Mouse (Mus musculus) heart, adult 2 months (tissue): ENCODE data around the gene Syn3. TPM values are rescaled to one million over a fixed set of nuclear protein-coding genes. Genes with fewer than 3 reads are reported as not detected.
"Not testable (repeated sequence)": the region's sequence is repeated elsewhere in the genome, so short reads cannot be mapped to it uniquely, and the experiment has no call there.

Experiments
- DNase-seq, 2 experiments: peaks; one replicate each; pipeline ENCODE4 v3.0.0; 2021
- H3K27ac ChIP-seq: fragments of 200-600 bp; 2 replicates; pipeline ENCODE4 v1.8.1; 2022
- H3K27me3 ChIP-seq: fragments of 200-500 bp; 2 replicates; pipeline ENCODE4 v1.6.1; 2012; ENCODE audit warnings: mild to moderate bottlenecking, low read length, inconsistent platforms, mixed read lengths; ENCODE audit not compliant: control insufficient read depth, insufficient read depth
- H3K36me3 ChIP-seq: fragments of 200-500 bp; 2 replicates; pipeline ENCODE4 v1.6.1; 2012; ENCODE audit warnings: low read length, inconsistent platforms; ENCODE audit not compliant: control insufficient read depth, insufficient read depth
- H3K4me1 ChIP-seq: fragments of 200-500 bp; 2 replicates; pipeline ENCODE4 v1.6.1; 2011; ENCODE audit warnings: low read length; ENCODE audit not compliant: control insufficient read depth, insufficient read depth
- H3K4me3 ChIP-seq: fragments of 200-600 bp; 2 replicates; pipeline ENCODE4 v1.8.1; 2022
- H3K79me2 ChIP-seq: fragments of 200-500 bp; replicated peaks from 2 replicates; pipeline ENCODE4 v1.6.1; 2012; ENCODE audit warnings: mild to moderate bottlenecking, inconsistent platforms, low read length, moderate library complexity, mixed read lengths; ENCODE audit not compliant: control insufficient read depth, insufficient read depth
- H3K9ac ChIP-seq: fragments of 200-500 bp; 2 replicates; pipeline ENCODE4 v1.6.1; 2012; ENCODE audit warnings: low read depth, mild to moderate bottlenecking, control low read depth, inconsistent platforms, low read length, mixed read lengths
- CTCF ChIP-seq: fragments of 200-600 bp; IDR thresholded peaks from 2 replicates; pipeline ENCODE4 v1.8.1; 2022; ENCODE audit warnings: antibody characterized with exemption, mild to moderate bottlenecking, moderate library complexity
- EP300 ChIP-seq: fragments of 200-500 bp; IDR thresholded peaks from 2 replicates; pipeline ENCODE4 v1.6.1; 2011; ENCODE audit warnings: low read depth, low read length, control low read depth; ENCODE audit not compliant: insufficient read depth
- POLR2A ChIP-seq: fragments of 200-500 bp; IDR thresholded peaks from 2 replicates; pipeline ENCODE4 v1.6.1; 2011; ENCODE audit warnings: mild to moderate bottlenecking, low read depth, low read length, control low read depth; ENCODE audit not compliant: insufficient read depth
- WGBS: fragments of 180-500 bp; shearing (Covaris S2); methylation state at CpG from one replicate; pipeline ENCODE4 v1.1.7; 2018; 5-methylcytosine and 5-hydroxymethylcytosine counted together
- intact Hi-C: fragments of 180-260 bp; cut with DNase I; formaldehyde crosslinking; loops from one replicate; pipeline ENCODE4 v1.15.1; 2025
- polyA plus RNA-seq: library from polyadenylated mRNA; depleted of rRNA; stranded (reverse); fragments of >200 nt; gene quantifications from 2 replicates; pipeline ENCODE4 v1.2.3, GENCODE M21; 2012
- total RNA-seq, 2 experiments: library from RNA; stranded (reverse); gene quantifications; 2 replicates each; pipeline ENCODE4 v1.2.3; 2021

Gene Syn3
- total and polyA plus RNA-seq, 3 experiments, result 0.31 to 0.75 (median 0.41) TPM

DNA sequence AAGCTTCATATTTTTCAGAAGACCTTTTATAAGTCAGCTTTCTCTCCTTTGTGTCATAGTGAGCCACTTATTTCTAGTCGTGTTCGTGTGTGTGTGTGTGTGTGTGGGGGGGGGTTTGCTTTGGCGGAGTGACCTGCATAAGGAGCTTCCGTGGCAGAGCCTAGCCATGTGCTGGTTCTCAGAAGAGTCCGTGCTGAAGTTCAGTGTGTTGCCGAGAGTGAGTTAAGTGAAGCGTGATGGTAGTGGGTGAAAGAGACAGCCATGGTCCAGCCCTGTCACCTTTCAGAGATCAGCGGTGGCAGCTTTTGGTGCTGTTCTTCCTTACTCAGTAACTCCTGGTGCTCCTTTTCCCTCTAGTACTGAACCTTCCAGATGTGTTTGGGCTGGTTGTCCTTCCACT is 454.6 kb downstream of the Syn3 start:
- H3K27ac ChIP-seq, result no peak overlapping the region
- no peaks in the 10 kb centered on the region for H3K79me2 ChIP-seq
- DNase-seq, result no peak
- intact Hi-C loops, result no loop called here
- H3K27me3 ChIP-seq, result no peaks in the 10 kb centered on the region
- TF ChIP-seq EP300 (no peak), POLR2A (no peak), CTCF (no peak)
- H3K4me3 ChIP-seq, result no peak overlapping the region
- H3K36me3 ChIP-seq, result no peaks in the 10 kb centered on the region; the same call in 1 of the 2 replicates
- no peaks in the 10 kb centered on the region for H3K4me1 ChIP-seq
- 85% methylated on average over 8 of the region's 8 CpGs for WGBS
- H3K9ac ChIP-seq, result no peak overlapping the region

DNA sequence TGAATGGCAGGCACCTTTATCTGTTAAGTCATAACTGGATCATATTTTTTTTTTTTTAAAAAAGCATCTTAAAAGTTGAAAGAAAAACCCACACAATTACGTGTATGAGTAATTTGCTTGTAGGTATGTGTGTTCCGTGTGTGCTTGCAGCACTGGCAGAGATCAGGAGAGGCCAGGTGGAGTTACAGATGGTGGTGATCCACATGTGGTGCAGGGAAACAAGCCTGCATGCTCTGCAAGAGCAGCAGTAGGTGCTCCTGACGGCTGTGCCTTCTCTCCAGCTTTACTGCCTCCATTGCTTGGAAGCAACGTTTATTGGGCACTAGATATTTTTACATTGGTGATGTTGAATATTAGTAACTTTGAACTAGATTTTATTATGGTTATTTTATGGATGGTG is 455.0 kb downstream of the Syn3 start:
- TF ChIP-seq CTCF (no peak), EP300 (no peak), POLR2A (no peak)
- Histone ChIP-seq H3K27ac (no peak overlapping the region), H3K79me2 (no peaks in the 10 kb centered on the region), H3K27me3 (no peaks in the 10 kb centered on the region), H3K9ac (no peak overlapping the region), H3K36me3 (no peaks in the 10 kb centered on the region; the same call in 1 of the 2 replicates), H3K4me3 (no peak overlapping the region), H3K4me1 (no peaks in the 10 kb centered on the region)
- 91% methylated on average over 4 of the region's 4 CpGs for WGBS
- intact Hi-C loops, result no loop called here
- no peak for DNase-seq

GRCm38 (mm10) chr10:86034007-86034728 is 464.5 kb downstream of the Syn3 start:
- 60% methylated on average over 2 of the region's 2 CpGs for WGBS
- H3K27ac ChIP-seq, result no peak overlapping the region
- no peaks in the 10 kb centered on the region for H3K4me1 ChIP-seq
- H3K27me3 ChIP-seq, result no peaks in the 10 kb centered on the region
- no peak overlapping the region for H3K4me3 ChIP-seq
- peaks cover 4% of the 10 kb centered on the region for H3K36me3 ChIP-seq
- intact Hi-C loops, result no loop called here
- no peaks in the 10 kb centered on the region for H3K79me2 ChIP-seq
- no peak overlapping the region for H3K9ac ChIP-seq
- no peak for TF ChIP-seq EP300
- no peak for TF ChIP-seq POLR2A
- no peak for TF ChIP-seq CTCF
- DNase-seq, result no peak

- intact Hi-C loops, result no loop called here
- H3K79me2 ChIP-seq, result no peaks in the 10 kb centered on the region
- DNase-seq, result no peak
- H3K4me3 ChIP-seq, result no peak overlapping the region
- TF ChIP-seq EP300 (no peak), CTCF (no peak), POLR2A (no peak)
- peaks cover 12% of the 10 kb centered on the region for H3K36me3 ChIP-seq
- no peak overlapping the region for H3K9ac ChIP-seq
- WGBS, result 94% methylated on average over 3 of the region's 3 CpGs
- H3K27ac ChIP-seq, result no peak overlapping the region
- peaks cover 5% of the 10 kb centered on the region for H3K4me1 ChIP-seq
- no peaks in the 10 kb centered on the region for H3K27me3 ChIP-seq
Measured at GRCm38 (mm10) chr10:86032517-86032916, 466.2 kb downstream of the Syn3 start.

GRCm38 (mm10) chr10:86030743-86031142 is 468.0 kb downstream of the Syn3 start:
- H3K4me1 ChIP-seq, result peaks cover 5% of the 10 kb centered on the region
- no peak overlapping the region for H3K9ac ChIP-seq
- peaks cover 12% of the 10 kb centered on the region for H3K36me3 ChIP-seq
- no peak for TF ChIP-seq EP300
- H3K4me3 ChIP-seq, result no peak overlapping the region
- no peaks in the 10 kb centered on the region for H3K27me3 ChIP-seq
- intact Hi-C loops, result no loop called here
- 83% methylated on average over 7 of the region's 7 CpGs for WGBS
- DNase-seq, result no peak
- no peaks in the 10 kb centered on the region for H3K79me2 ChIP-seq
- H3K27ac ChIP-seq, result no peak overlapping the region

DNA sequence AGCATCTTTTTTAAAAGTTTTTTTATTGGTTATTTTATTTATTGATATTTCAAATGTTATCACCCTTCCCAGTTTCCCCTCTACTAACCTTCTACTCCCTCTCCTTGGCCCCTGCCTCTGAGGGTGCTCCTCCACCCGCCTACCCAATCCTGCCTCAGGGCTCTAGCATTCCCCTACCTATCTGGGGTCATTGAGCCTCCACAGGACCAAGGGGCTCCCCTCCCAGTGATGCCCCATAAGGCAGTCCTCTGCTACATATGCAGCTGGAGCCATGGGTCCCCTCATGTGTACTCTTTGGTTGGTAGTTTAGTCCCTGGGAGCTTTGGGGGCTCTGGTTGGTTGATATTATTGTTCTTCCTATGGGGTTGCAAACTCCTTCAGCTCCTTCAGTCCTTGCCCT is 471.9 kb downstream of the Syn3 start:
- H3K9ac ChIP-seq, H3K27ac ChIP-seq, H3K27me3 ChIP-seq, DNase-seq, H3K4me3 ChIP-seq, H3K79me2 ChIP-seq, H3K4me1 ChIP-seq, intact Hi-C loops: not testable (repeated sequence)
- H3K36me3 ChIP-seq, result peaks cover 13% of the 10 kb centered on the region
- 95% methylated on average over 1 of the region's 1 CpGs for WGBS
